Mouse (Mus musculus) forebrain, embryonic 12.5 days (tissue): Measurements from ENCODE around the gene Lmna. TPM values are rescaled to one million over a fixed set of nuclear protein-coding genes. Genes with fewer than 3 reads are reported as not detected.

Source experiments
- ATAC-seq: fragments of 200-750 bp; cut with Nextera tagmentation; 2 replicates; pipeline ENCODE4 v1.8.0; 2017; ENCODE audit warnings: moderate TSS enrichment; ENCODE audit not compliant: low FRiP score
- H3K27ac ChIP-seq: fragments of 300-500 bp; sonication (generic); 2 replicates; pipeline ENCODE4 v1.5.1; 2016; ENCODE audit warnings: mild to moderate bottlenecking
- H3K27me3 ChIP-seq: fragments of 300-500 bp; sonication (generic); 2 replicates; pipeline ENCODE4 v1.6.1; 2016; ENCODE audit warnings: mild to moderate bottlenecking
- H3K36me3 ChIP-seq: fragments of 300-500 bp; sonication (generic); replicated peaks from 2 replicates; pipeline ENCODE4 v1.6.1; 2016; ENCODE audit warnings: mild to moderate bottlenecking
- H3K4me1 ChIP-seq: fragments of 300-500 bp; sonication (generic); 2 replicates; pipeline ENCODE4 v1.6.1; 2016
- H3K4me2 ChIP-seq: fragments of 300-500 bp; sonication (generic); 2 replicates; pipeline ENCODE4 v1.6.1; 2016; ENCODE audit warnings: mild to moderate bottlenecking, moderate library complexity
- H3K4me3 ChIP-seq: fragments of 300-500 bp; sonication (generic); replicated peaks from 2 replicates; pipeline ENCODE4 v1.5.1; 2016; ENCODE audit warnings: mild to moderate bottlenecking
- H3K9ac ChIP-seq: fragments of 300-500 bp; sonication (generic); 2 replicates; pipeline ENCODE4 v1.6.1; 2016; ENCODE audit warnings: mild to moderate bottlenecking
- H3K9me3 ChIP-seq: fragments of 300-500 bp; sonication (generic); 2 replicates; pipeline ENCODE4 v1.6.1; 2016
- WGBS: fragments of 180-500 bp; shearing (Covaris S2); methylation state at CpG from one replicate; pipeline ENCODE4 v1.1.7; 2016; 5-methylcytosine and 5-hydroxymethylcytosine counted together
- polyA plus RNA-seq: library from polyadenylated mRNA; unstranded; fragments of >200 nt; fragmentation: Nextera tagmentation; extraction: Ambion mirVana; gene quantifications from 2 replicates; pipeline ENCODE4 v1.2.1, GENCODE M21; 2016

Lmna gene
- polyA plus RNA-seq, 1 experiment from 2014 or later, result 25.8 TPM

DNA sequence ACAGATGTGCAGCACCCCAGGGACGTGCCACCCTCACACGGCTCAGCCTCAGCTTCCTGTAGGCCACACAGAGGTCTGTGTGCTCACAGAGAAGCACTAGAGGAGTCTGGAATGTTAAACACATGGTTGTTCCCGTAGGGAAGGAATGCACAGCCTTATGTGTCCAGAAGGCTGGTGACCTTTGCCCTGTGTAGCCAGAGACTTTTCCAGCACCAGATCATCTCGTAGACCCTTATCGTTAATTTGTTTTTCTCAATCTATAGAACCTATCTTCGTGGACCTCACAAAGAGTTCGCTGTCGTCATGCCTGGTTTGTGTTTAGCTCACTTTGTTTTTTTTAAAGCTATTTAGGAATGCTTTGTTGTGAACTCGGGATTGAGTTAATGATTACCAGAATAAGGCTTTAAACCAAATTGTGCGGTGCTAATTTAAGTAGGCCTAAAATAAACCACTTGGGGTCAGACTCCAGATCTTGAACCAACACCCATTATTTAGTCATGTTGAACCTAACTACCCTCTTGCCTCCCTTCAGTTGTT is 38.7 kb downstream of the Lmna start:
- Histone ChIP-seq H3K9ac (no peak overlapping the region), H3K9me3 (no peaks in the 10 kb centered on the region), H3K36me3 (no peaks in the 10 kb centered on the region), H3K4me2 (no peak overlapping the region), H3K27me3 (peaks cover 13% of the 10 kb centered on the region), H3K4me3 (no peak overlapping the region), H3K27ac (no peak overlapping the region), H3K4me1 (peaks cover 8% of the 10 kb centered on the region)
- no peak for ATAC-seq
- WGBS, result 73% methylated on average over 10 of the region's 10 CpGs

DNA sequence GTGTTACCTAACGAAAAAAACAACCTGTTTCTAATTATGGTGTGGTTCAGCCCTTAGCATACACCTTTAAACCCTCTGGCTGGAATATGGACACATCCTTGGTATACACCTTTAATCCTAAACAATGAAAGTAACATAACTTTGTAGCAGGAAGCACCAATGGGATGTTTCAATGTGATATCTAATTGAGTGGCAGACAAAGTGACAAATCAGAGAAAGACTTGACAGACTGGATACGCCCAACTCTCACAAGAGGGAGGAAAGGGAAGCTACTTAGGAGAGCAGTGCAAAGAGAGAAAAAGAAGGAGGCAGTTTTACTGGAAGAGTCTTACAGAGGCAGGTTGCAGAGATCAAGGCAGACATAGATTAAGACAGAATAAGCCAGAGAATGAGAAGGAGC is 40.3 kb downstream of the Lmna start:
- no peaks in the 10 kb centered on the region for H3K36me3 ChIP-seq
- H3K27ac ChIP-seq, result no peak overlapping the region
- H3K4me2 ChIP-seq, result no peak overlapping the region
- H3K4me3 ChIP-seq, result no peak overlapping the region
- ATAC-seq, result no peak
- peaks cover 13% of the 10 kb centered on the region for H3K27me3 ChIP-seq
- H3K4me1 ChIP-seq, result peaks cover 8% of the 10 kb centered on the region
- WGBS, result 82% methylated on average over 2 of the region's 2 CpGs
- H3K9me3 ChIP-seq, result no peaks in the 10 kb centered on the region
- H3K9ac ChIP-seq, result no peak overlapping the region

DNA sequence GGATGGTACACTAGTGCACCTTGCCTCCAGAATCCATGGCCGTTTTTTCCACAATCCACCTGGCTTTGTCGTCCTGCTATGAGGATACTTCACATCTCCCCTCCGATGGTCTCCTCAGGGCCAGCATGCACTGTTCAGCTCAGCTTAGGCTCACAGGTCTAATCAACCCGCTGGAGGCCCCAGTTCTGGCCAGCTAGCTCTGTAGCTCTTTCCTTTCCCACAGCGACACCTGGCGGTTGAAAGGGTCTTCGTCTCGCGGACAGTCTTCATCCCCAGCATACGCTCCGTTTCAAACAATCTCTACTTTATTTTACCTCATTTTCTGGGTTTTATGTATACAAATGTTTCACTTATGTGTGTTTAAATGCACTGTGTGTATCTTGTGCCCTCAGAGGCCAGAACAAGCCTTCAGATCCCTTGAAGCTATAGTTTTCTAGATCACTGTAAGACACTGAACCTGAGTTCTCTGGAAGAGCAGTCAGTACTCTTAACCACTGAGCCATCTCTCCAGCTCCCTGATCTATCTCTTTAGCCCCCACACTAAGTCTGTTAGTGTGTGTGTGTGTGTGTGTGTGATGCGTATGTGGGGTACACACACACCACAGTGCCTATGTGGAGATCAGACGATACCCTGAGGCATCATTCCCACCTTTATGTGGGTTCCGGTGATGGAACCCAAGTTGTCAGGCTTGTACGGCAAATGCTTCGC is 42.5 kb downstream of the Lmna start:
- Histone ChIP-seq H3K9ac (no peak overlapping the region), H3K36me3 (no peaks in the 10 kb centered on the region), H3K4me2 (no peak overlapping the region), H3K27me3 (peaks cover 16% of the 10 kb centered on the region), H3K4me1 (no peaks in the 10 kb centered on the region), H3K4me3 (no peak overlapping the region), H3K9me3 (no peaks in the 10 kb centered on the region), H3K27ac (no peak overlapping the region)
- 27% methylated on average over 16 of the region's 16 CpGs for WGBS
- ATAC-seq, result peak; percentile 81

- Histone ChIP-seq H3K27me3 (peaks cover 24% of the 10 kb centered on the region), H3K36me3 (no peaks in the 10 kb centered on the region), H3K9ac (no peak overlapping the region), H3K4me1 (peaks cover 9% of the 10 kb centered on the region; the same call in 1 of the 2 replicates), H3K27ac (no peak overlapping the region), H3K4me3 (no peak overlapping the region), H3K9me3 (no peaks in the 10 kb centered on the region), H3K4me2 (no peak overlapping the region)
- WGBS, result 87% methylated on average over 2 of the region's 2 CpGs
- no peak for ATAC-seq
Observed at GRCm38 (mm10) chr3:88465127-88465526, 44.6 kb downstream of the Lmna start.

DNA sequence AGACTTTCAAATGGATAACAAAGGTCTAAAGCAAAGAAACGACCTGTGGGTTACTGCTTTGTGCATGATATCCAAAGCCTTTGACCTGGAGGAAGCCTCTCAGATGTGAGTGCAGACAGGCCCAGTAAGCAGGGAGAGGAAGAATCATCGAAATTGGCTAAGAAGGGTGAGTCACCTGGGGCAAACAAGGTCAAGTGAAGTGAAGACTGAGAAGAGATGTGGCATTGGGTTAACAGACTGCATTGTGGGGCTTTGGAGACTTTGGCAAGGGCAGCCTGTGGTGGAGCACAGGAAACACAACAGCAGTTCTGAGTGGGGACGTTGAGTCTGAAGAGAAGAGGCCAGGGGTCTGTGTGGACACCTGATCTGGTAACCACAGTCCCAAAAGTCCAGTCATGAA is 45.3 kb downstream of the Lmna start:
- WGBS, result 54% methylated on average over 3 of the region's 3 CpGs
- no peak for ATAC-seq
- Histone ChIP-seq H3K4me1 (peaks cover 9% of the 10 kb centered on the region; the same call in 1 of the 2 replicates), H3K4me3 (no peak overlapping the region), H3K9ac (no peak overlapping the region), H3K9me3 (no peaks in the 10 kb centered on the region), H3K4me2 (no peak overlapping the region), H3K36me3 (no peaks in the 10 kb centered on the region), H3K27me3 (peaks cover 28% of the 10 kb centered on the region), H3K27ac (no peak overlapping the region)

DNA sequence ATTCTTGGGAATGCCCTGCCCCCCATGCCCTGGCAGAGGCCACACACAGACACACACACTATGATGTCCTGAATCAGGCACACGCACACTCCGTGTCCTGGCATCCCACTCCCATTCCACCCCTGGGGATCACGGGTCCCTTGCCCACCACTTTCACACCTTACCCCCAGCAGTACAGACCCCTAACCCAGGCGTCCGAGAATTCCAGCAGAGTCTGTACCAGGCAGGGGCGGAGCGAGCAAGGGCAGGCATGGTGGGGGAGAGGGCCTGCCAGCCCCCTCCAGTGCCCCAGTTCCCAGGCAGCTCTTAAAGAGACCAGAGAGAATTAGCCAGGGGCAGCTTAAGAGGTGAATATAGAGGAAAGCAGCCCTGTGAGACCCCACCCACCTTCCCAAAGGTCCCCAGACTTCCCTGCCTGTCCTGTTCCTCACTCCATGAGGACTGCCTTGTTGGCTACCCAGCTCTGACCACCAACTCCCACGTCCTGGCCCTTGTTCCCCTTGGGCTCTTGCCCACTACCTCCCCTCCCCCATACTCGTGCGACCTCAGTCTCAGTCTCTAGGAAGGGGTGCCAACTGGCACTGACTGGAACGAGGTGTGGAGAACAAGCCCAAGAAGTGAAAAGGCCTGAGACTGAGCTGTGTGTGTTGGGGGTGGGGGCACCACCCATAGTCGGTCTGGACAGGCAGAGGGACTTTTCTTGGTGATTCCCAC is 48.6 kb downstream of the Lmna start, which contains the start of gene Sema4a:
Gene Sema4a (minus strand): TSS at position 200 of the 714 bp plus-strand sequence.
- H3K27me3 ChIP-seq, result peaks cover 15% of the 10 kb centered on the region; the same call in 1 of the 2 replicates
- no peak within 1 kb of the TSS for H3K4me3 ChIP-seq
- peaks cover 33% of the 10 kb centered on the region for H3K4me1 ChIP-seq
- peak within 1 kb of the TSS; percentile 31; the same call in 1 of the 2 replicates for H3K27ac ChIP-seq
- no peaks in the 10 kb centered on the region for H3K9me3 ChIP-seq
- 45% methylated on average over 12 of the region's 12 CpGs for WGBS
- no peaks in the 10 kb centered on the region for H3K36me3 ChIP-seq
- H3K4me2 ChIP-seq, result 0 out of 2 replicates have a peak within 1 kb of the TSS, but pooled peaks have one; percentile 10
- H3K9ac ChIP-seq, result no peak within 1 kb of the TSS
- ATAC-seq, result no peak

DNA sequence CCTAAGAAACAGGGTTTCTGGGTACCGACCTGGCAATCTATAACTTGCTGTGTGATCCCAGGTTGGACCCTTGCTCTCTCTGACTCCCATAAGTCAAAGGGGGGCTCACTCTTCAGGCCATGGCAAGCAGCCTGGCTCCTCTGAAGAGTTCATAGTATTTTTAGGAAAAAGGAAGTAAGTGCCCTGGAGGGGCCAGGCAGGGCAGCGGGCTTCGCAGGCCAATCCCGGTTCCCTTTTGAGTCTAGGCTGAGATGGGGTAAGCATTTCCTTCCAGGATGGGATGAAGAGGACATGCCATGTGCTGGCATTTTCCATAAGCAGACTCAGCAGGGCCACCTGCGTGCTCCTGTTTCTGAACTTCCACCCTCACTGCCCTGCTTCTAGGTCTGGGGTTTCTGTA is 49.7 kb downstream of the Lmna start:
- 74% methylated on average over 5 of the region's 5 CpGs for WGBS
- Histone ChIP-seq H3K27me3 (peaks cover 20% of the 10 kb centered on the region; the same call in 1 of the 2 replicates), H3K4me2 (no peak overlapping the region), H3K9me3 (no peaks in the 10 kb centered on the region), H3K4me1 (peaks cover 33% of the 10 kb centered on the region), H3K9ac (no peak overlapping the region), H3K4me3 (no peak overlapping the region), H3K27ac (no peak overlapping the region), H3K36me3 (no peaks in the 10 kb centered on the region)
- no peak for ATAC-seq

- peaks cover 21% of the 10 kb centered on the region; the same call in 1 of the 2 replicates for H3K27me3 ChIP-seq
- peaks cover 33% of the 10 kb centered on the region for H3K4me1 ChIP-seq
- peak; percentile 87 for ATAC-seq
- 2% methylated on average over 14 of the region's 14 CpGs for WGBS
- no peaks in the 10 kb centered on the region for H3K9me3 ChIP-seq
- H3K36me3 ChIP-seq, result no peaks in the 10 kb centered on the region
- H3K27ac ChIP-seq, result peak overlapping the region; percentile 69
- H3K4me3 ChIP-seq, result peak overlapping the region; percentile 40
- peak overlapping the region; percentile 50 for H3K9ac ChIP-seq
- peak overlapping the region; percentile 55 for H3K4me2 ChIP-seq
Observed at GRCm38 (mm10) chr3:88458778-88459219, 51.0 kb downstream of the Lmna start.

DNA sequence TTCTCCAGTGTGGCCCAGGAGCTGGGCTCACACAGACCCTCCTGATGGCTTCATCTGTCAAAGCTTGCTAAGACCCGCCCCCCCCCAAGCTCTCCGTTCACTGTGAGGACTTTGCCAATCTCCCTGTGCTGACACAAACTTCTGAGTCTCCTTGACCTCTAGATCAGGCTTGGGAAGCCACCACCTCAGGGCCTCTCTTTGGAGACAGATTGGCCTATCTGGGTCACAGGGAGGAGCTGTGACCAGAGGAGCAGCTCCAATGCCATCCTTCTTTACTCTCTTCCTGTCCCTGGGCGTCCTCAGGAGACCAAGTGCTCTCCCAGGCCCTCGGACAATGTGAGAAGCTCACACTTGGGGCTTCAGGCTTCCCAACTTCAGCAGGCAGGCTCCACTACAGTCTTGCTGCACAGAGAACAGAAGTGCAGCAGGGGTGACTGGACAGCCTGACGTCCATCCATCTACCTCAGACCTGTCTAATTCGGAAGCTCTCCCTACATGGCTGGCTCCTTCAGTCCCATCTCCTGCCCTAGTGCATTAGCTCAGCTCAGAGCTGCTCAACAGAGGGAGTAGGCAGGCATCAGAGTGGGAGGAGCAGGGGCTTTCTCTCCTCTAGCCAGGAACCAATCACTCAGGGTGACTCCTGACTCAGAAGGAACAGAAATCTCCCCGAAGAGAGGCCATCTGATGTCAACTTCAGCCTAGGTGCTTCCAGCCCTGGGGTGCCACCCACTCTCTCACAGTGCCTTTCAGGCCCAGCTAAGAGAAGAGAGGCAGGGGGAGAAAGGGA is 52.8 kb downstream of the Lmna start:
- Histone ChIP-seq H3K4me2 (peak overlapping the region; percentile 55), H3K4me3 (no peak overlapping the region), H3K9me3 (no peaks in the 10 kb centered on the region), H3K27me3 (peaks cover 19% of the 10 kb centered on the region; the same call in 1 of the 2 replicates), H3K9ac (no peak overlapping the region), H3K27ac (no peak overlapping the region), H3K4me1 (peaks cover 36% of the 10 kb centered on the region), H3K36me3 (0 out of 2 replicates have a peak, but pooled peaks cover 6% of the 10 kb centered on the region)
- no peak for ATAC-seq
- 76% methylated on average over 7 of the region's 7 CpGs for WGBS

DNA sequence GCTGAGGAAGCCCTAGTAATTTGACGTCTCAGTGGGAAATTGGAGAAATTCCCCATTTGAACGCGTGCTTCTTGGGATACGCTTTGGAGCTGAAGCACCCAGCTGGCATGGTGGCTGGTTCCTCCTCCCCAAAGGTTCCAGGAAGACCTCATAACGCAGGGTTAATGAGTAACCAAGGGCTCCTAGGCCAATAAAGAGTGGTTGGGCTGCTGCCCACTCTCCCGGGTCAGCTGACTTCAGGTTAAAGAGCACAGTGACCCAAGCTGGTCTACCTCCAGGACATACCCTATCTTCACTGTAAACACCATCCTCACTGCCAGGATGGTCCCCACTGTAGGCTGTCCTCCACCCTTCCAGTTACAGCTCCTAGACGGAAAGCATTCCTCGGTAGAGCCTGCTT is 53.4 kb downstream of the Lmna start:
- no peak overlapping the region for H3K27ac ChIP-seq
- 96% methylated on average over 8 of the region's 8 CpGs for WGBS
- H3K4me2 ChIP-seq, result no peak overlapping the region
- peaks cover 17% of the 10 kb centered on the region; the same call in 1 of the 2 replicates for H3K27me3 ChIP-seq
- H3K4me3 ChIP-seq, result no peak overlapping the region
- 0 out of 2 replicates have a peak, but pooled peaks cover 6% of the 10 kb centered on the region for H3K36me3 ChIP-seq
- H3K4me1 ChIP-seq, result peaks cover 34% of the 10 kb centered on the region
- ATAC-seq, result no peak
- H3K9me3 ChIP-seq, result no peaks in the 10 kb centered on the region
- no peak overlapping the region for H3K9ac ChIP-seq

GRCm38 (mm10) chr3:88455588-88456264 is 54.0 kb downstream of the Lmna start:
- Histone ChIP-seq H3K4me3 (no peak overlapping the region), H3K36me3 (0 out of 2 replicates have a peak, but pooled peaks cover 6% of the 10 kb centered on the region), H3K4me2 (no peak overlapping the region), H3K27me3 (peaks cover 15% of the 10 kb centered on the region; the same call in 1 of the 2 replicates), H3K4me1 (peaks cover 28% of the 10 kb centered on the region), H3K9ac (0 out of 2 replicates have a peak overlapping the region, but pooled peaks have one; percentile 4), H3K27ac (no peak overlapping the region), H3K9me3 (no peaks in the 10 kb centered on the region)
- WGBS, result 81% methylated on average over 18 of the region's 18 CpGs
- ATAC-seq, result no peak
